Mouse (Mus musculus) c-Kit-positive CD71-positive TER-119-negative erythroid progenitor cells, embryonic 14.5 days (primary cell): Measurements from ENCODE around the gene Ano9.

ENCODE experiments used
- DNase-seq: peaks from one replicate; pipeline ENCODE4 v3.0.0-alpha.2; 2013; ENCODE audit warnings: low read depth

The Ano9 gene

GRCm38 (mm10) chr7:141062525-141062924 is 55.1 kb downstream of the Ano9 start:
- DNase-seq: no peak

DNA sequence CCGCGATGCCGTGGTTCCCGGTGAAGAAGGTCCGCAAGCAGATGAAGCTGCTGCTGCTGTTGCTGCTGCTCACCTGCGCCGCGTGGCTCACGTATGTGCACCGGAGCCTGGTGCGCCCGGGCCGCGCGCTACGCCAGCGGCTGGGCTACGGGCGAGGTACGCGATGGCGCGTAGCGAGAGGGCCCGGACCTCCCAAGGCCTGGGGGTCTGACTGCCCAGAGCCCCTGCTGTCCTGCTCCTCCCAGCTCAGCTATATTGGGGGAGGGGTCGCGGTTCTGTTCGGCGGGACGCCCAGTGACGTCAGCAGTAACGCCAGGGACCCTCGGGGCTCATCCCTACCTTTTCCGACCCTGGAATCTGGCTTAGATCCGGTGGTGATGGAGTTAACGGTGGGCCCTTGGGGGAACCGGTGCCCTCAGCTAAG is 56.3 kb downstream of the Ano9 start:
- no peak for DNase-seq

- DNase-seq: no peak
Measured at GRCm38 (mm10) chr7:141060426-141061242, 57.0 kb downstream of the Ano9 start, which contains the start of gene B4galnt4. Gene B4galnt4, plus strand, starts transcription at chr7:141061104.

GRCm38 (mm10) chr7:141059929-141060328 is 57.7 kb downstream of the Ano9 start:
- no peak for DNase-seq

DNA sequence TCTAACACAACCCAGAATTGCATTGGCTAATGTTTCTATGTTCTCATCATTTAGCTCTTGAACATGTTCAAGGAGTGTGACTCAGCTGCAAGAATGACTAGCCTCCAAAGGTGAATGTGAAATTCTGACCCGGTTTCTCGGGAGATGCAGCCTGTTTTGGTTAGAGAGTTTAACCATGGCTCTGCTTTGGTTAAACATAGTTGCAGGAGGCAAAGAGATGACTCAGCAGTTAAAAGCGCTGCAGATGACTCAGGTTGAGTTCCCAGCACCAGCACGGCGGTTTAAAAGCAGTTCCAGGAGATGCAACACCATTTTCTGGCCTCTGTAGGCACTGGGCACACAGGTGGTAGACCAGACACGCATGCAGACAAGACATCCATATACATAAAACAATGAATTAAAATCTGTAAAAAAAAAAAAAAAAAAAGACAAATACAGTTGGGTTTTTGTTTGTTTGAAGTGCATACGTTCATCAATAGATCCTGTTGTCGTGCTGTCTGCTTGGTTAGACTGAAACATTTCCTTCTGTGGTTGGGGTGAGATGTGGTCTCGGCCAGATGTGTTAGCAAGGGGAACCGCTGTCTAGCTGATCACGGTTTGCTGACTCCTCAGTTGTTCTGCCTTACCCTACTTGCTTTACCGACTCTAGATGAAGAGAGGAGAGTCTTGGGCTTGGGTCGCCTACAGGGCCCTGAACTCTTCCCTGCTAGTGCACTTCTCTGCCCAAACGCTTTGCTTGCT is 58.8 kb downstream of the Ano9 start:
- DNase-seq: no peak

DNA sequence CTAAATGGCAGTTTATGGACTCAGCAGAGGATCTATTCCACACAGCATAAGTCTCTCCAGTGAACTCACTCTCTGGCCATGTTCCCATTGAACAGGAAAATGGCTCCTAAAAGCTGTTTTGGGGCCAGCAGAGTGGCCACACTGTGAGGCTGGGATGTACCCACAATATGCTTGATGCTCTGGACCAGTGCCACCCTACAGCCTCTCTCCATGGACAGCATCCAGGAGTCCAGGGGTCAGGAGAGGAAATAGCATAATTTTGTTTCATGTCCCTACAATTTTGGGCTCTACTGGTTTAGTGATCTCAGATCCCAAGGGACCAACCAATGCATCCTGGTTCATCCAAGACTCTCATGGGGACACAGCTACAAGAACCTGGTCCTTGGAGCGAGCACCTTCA is 60.1 kb downstream of the Ano9 start:
- no peak for DNase-seq

GRCm38 (mm10) chr7:141056976-141057375 is 60.6 kb downstream of the Ano9 start:
- no peak for DNase-seq

- DNase-seq: no peak
Measured at GRCm38 (mm10) chr7:141055785-141056184, 61.8 kb downstream of the Ano9 start.

GRCm38 (mm10) chr7:141052421-141052820 is 65.2 kb downstream of the Ano9 start:
- no peak for DNase-seq

- DNase-seq: no peak
Measured at GRCm38 (mm10) chr7:141052016-141052415, 65.6 kb downstream of the Ano9 start.
